8 mouse cellular contexts compared by ENCODE assay signal in the genomic region with DNA sequence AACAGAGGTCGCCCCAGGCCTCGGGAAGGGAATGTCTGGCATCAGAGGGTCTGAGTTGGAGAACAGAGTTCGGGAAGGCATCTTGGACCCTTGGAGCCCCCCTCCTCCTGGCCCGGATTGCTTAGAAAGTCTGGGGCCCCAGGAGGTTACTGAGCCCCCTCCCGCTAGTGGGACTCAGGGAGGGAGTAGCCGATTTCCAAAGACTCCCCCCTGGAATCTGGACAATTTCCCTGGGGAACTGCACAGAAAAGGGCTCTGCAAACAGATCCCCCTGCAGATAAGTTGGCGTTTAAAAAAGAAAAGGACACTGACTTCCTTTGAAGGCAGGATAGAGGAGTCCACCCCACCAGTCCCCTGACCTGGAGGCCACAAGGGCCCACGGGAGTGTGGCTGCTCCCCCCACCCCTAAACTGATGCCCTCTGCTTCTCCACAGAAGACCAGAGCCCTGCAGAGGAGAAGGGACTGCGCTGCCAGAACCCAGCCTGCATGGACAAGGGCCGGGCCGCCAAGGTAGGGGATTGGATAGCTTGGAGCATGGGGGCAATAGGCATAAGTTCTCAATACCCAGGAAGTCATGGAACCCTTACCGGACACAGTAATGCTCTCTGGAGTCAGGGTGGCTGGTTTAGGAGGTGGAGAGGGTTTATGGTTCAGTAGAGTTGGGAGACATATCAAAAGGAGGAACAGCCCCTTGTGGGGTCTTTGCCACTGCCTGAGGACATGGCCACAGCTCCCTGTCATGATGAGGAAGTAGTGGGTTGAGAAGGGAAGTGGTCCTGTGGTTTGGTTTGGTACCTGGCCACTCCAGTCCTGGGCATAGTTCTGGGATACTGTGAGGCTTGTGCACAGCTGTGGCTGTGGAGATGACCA. TPM values are rescaled to one million over a fixed set of nuclear protein-coding genes. Genes with fewer than 3 reads are reported as not detected.
DNase-seq lines count a peak whose midpoint lies in the region; ATAC-seq and TF ChIP-seq lines count a peak whose summit lies in the region.

No protein-coding gene starts in this region.

- H3K9ac ChIP-seq in hindbrain, embryonic 15.5 days, result peak overlapping the region; percentile 75
- peak overlapping the region; percentile 93 for H3K9ac ChIP-seq in midbrain, embryonic 16.5 days (ENCODE audit: low read depth, low read length)

- no peak for TF ChIP-seq CTCF in kidney, adult 2 months (conservative IDR thresholded peaks at IDR 0.05; ENCODE audit: insufficient read depth, insufficient read length, low read depth, low read length)
- no peak for TF ChIP-seq CTCF in bone marrow macrophage, adult 2 months (IDR thresholded peaks at IDR 0.05; ENCODE audit: low read depth, low read length)

- no peak for TF ChIP-seq POLR2A in kidney, adult 2 months (IDR thresholded peaks at IDR 0.05; ENCODE audit: low read depth, low read length)
- no peak for TF ChIP-seq POLR2A in bone marrow macrophage, adult 2 months (IDR thresholded peaks at IDR 0.05; ENCODE audit: borderline replicate concordance, low read depth, low read length)

- WGBS in kidney, adult 2 months, result 10% methylated on average over 12 of the region's 12 CpGs
- 5% methylated on average over 12 of the region's 12 CpGs for WGBS in hindbrain, embryonic 15.5 days
- WGBS in midbrain, embryonic 16.5 days, result 7% methylated on average over 12 of the region's 12 CpGs

- no peaks in the 10 kb centered on the region for H3K36me3 ChIP-seq in kidney, adult 2 months (ENCODE audit: control insufficient read depth, insufficient read depth, low read length)
- H3K36me3 ChIP-seq in hindbrain, embryonic 15.5 days, result no peaks in the 10 kb centered on the region
- H3K36me3 ChIP-seq in midbrain, embryonic 16.5 days (ENCODE audit: control insufficient read depth, insufficient read depth, low read length), result no peaks in the 10 kb centered on the region

- H3K9me3 ChIP-seq in hindbrain, embryonic 15.5 days, result no peaks in the 10 kb centered on the region
- no peaks in the 10 kb centered on the region for H3K9me3 ChIP-seq in midbrain, embryonic 16.5 days (replicated peaks; ENCODE audit: control insufficient read depth, low read length, poor library complexity, severe bottlenecking)

- 0 out of 2 replicates have a peak overlapping the region, but pooled peaks have one; percentile 42 for H3K27ac ChIP-seq in kidney, adult 2 months (ENCODE audit: insufficient read depth, low read depth, low read length)
- H3K27ac ChIP-seq in bone marrow macrophage, adult 2 months (ENCODE audit: insufficient read depth, low read depth, low read length), result no peak overlapping the region
- H3K27ac ChIP-seq in hindbrain, embryonic 15.5 days (replicated peaks), result peak overlapping the region; percentile 50
- H3K27ac ChIP-seq in midbrain, embryonic 16.5 days (ENCODE audit: low read length), result no peak overlapping the region; the same call in 1 of the 2 replicates

- peak overlapping the region; percentile 88 for H3K4me3 ChIP-seq in kidney, adult 2 months (ENCODE audit: insufficient read depth, low read depth, low read length)
- peak overlapping the region; percentile 71 for H3K4me3 ChIP-seq in bone marrow macrophage, adult 2 months (ENCODE audit: insufficient read depth, low read length)
- peak overlapping the region; percentile 71 for H3K4me3 ChIP-seq in hindbrain, embryonic 15.5 days
- peak overlapping the region; percentile 74 for H3K4me3 ChIP-seq in midbrain, embryonic 16.5 days (ENCODE audit: low read depth, low read length)

- H3K4me2 ChIP-seq in hindbrain, embryonic 15.5 days, result peak overlapping the region; percentile 92
- H3K4me2 ChIP-seq in midbrain, embryonic 16.5 days (ENCODE audit: low read length), result peak overlapping the region; percentile 90

- DNase-seq in kidney, adult 2 months, result no peak
- no peak for DNase-seq in kidney, adult 9 months
- no peak for DNase-seq in frontal cortex, postnatal 14 days (ENCODE audit: low spot score in 2 of 2)
- no peak for DNase-seq in left cerebral cortex, adult 18-20 months (ENCODE audit: low spot score in 2 of 2)
- no peak for DNase-seq in urinary bladder, postnatal 14 days (ENCODE audit: low spot score)

- H3K4me1 ChIP-seq in kidney, adult 2 months (ENCODE audit: control insufficient read depth, insufficient read depth, low read length), result peaks cover 8% of the 10 kb centered on the region; the same call in 1 of the 2 replicates
- H3K4me1 ChIP-seq in bone marrow macrophage, adult 2 months (ENCODE audit: control insufficient read depth, insufficient read depth, low read length), result peaks cover 12% of the 10 kb centered on the region
- H3K4me1 ChIP-seq in hindbrain, embryonic 15.5 days (replicated peaks), result peaks cover 27% of the 10 kb centered on the region
- H3K4me1 ChIP-seq in midbrain, embryonic 16.5 days (ENCODE audit: control insufficient read depth, insufficient read depth, low read length), result peaks cover 21% of the 10 kb centered on the region

- no peaks in the 10 kb centered on the region for H3K27me3 ChIP-seq in kidney, adult 2 months (replicated peaks; ENCODE audit: control insufficient read depth, insufficient read depth, low read length)
- no peaks in the 10 kb centered on the region for H3K27me3 ChIP-seq in hindbrain, embryonic 15.5 days
- no peaks in the 10 kb centered on the region; the same call in none of the 2 replicates for H3K27me3 ChIP-seq in midbrain, embryonic 16.5 days (ENCODE audit: control insufficient read depth, insufficient read depth, low read depth, low read length)

- ATAC-seq in hindbrain, embryonic 15.5 days (ENCODE audit: low FRiP score, low read depth), result peak; percentile 6; the same call in 1 of the 2 replicates
- ATAC-seq in midbrain, embryonic 16.5 days, result peak; percentile 14; the same call in 1 of the 2 replicates

RNA-seq across cellular contexts. Expression of a gene that starts 15.1 kb away (rescaled TPM):
- 22.2 and 23.6 TPM in 2 replicates for polyA plus RNA-seq in kidney, adult 2 months (2012; rRNA removed)
- 2.6 and 3.0 TPM in 2 replicates for polyA plus RNA-seq in bone marrow macrophage, adult 2 months (2012; ENCODE audit: insufficient read depth, insufficient read length, missing spikeins)
- polyA plus RNA-seq in hindbrain, embryonic 15.5 days (2015; fragmentation: Nextera tagmentation; extraction: Ambion mirVana), result 11.7 and 13.5 TPM in 2 replicates
- polyA plus RNA-seq in midbrain, embryonic 16.5 days (2015; fragmentation: Nextera tagmentation; extraction: Ambion mirVana), result 11.8 and 13.1 TPM in 2 replicates
- total RNA-seq in left cerebral cortex, adult 18-20 months (2021), result 10 to 100 TPM; 80.0 to 91.9 TPM

RNA-seq across cellular contexts. Expression of a gene that starts 28.3 kb away (rescaled TPM):
- polyA plus RNA-seq in kidney, adult 2 months (2012; rRNA removed), result 3.3 and 4.4 TPM in 2 replicates
- not detected in 2 replicates for polyA plus RNA-seq in bone marrow macrophage, adult 2 months (2012; ENCODE audit: insufficient read depth, insufficient read length, missing spikeins)
- 0.97 and 1.8 TPM in 2 replicates for polyA plus RNA-seq in hindbrain, embryonic 15.5 days (2015; fragmentation: Nextera tagmentation; extraction: Ambion mirVana)
- polyA plus RNA-seq in midbrain, embryonic 16.5 days (2015; fragmentation: Nextera tagmentation; extraction: Ambion mirVana), result 0.37 and 0.83 TPM in 2 replicates
- 10 to 100 TPM; 19.0 to 20.7 TPM for total RNA-seq in left cerebral cortex, adult 18-20 months (2021)

RNA-seq across cellular contexts. Expression of a gene that starts 48.3 kb away (rescaled TPM):
- 18.1 and 19.8 TPM in 2 replicates for polyA plus RNA-seq in kidney, adult 2 months (2012; rRNA removed)
- polyA plus RNA-seq in bone marrow macrophage, adult 2 months (2012; ENCODE audit: insufficient read depth, insufficient read length, missing spikeins), result 11.1 and 12.7 TPM in 2 replicates
- 24.7 and 27.1 TPM in 2 replicates for polyA plus RNA-seq in hindbrain, embryonic 15.5 days (2015; fragmentation: Nextera tagmentation; extraction: Ambion mirVana)
- 22.8 and 24.0 TPM in 2 replicates for polyA plus RNA-seq in midbrain, embryonic 16.5 days (2015; fragmentation: Nextera tagmentation; extraction: Ambion mirVana)
- total RNA-seq in left cerebral cortex, adult 18-20 months (2021), result 10 to 100 TPM; 16.4 to 19.2 TPM

RNA-seq across cellular contexts. Expression of a gene that starts 49.1 kb away (rescaled TPM):
- polyA plus RNA-seq in kidney, adult 2 months (2012; rRNA removed), result 0.12 and 0.22 TPM in 2 replicates
- not detected in 2 replicates for polyA plus RNA-seq in bone marrow macrophage, adult 2 months (2012; ENCODE audit: insufficient read depth, insufficient read length, missing spikeins)
- polyA plus RNA-seq in hindbrain, embryonic 15.5 days (2015; fragmentation: Nextera tagmentation; extraction: Ambion mirVana), result 1.6 and 1.8 TPM in 2 replicates
- polyA plus RNA-seq in midbrain, embryonic 16.5 days (2015; fragmentation: Nextera tagmentation; extraction: Ambion mirVana), result 2.1 and 2.4 TPM in 2 replicates
- under 1 TPM; 0.49 to 0.68 TPM for total RNA-seq in left cerebral cortex, adult 18-20 months (2021)

RNA-seq across cellular contexts. Expression of a gene that starts 60.0 kb away (rescaled TPM):
- 11.0 and 13.8 TPM in 2 replicates for polyA plus RNA-seq in kidney, adult 2 months (2012; rRNA removed)
- 7.5 and 11.4 TPM in 2 replicates for polyA plus RNA-seq in bone marrow macrophage, adult 2 months (2012; ENCODE audit: insufficient read depth, insufficient read length, missing spikeins)
- 18.3 and 18.5 TPM in 2 replicates for polyA plus RNA-seq in hindbrain, embryonic 15.5 days (2015; fragmentation: Nextera tagmentation; extraction: Ambion mirVana)
- polyA plus RNA-seq in midbrain, embryonic 16.5 days (2015; fragmentation: Nextera tagmentation; extraction: Ambion mirVana), result 19.3 and 21.5 TPM in 2 replicates
- 10 to 100 TPM; 12.3 to 12.7 TPM for total RNA-seq in left cerebral cortex, adult 18-20 months (2021)

Comparison
In these comparisons a context has a peak if more than half of its experiments do, and no peak if none do; other contexts are left out.
1. H3K27ac ChIP-seq: peak in kidney, adult 2 months (single experiment) and hindbrain, embryonic 15.5 days (single experiment); none in bone marrow macrophage, adult 2 months (single experiment) and midbrain, embryonic 16.5 days (single experiment).
2. Peak in every context shown above with its lines, with median percentiles within 50 percentile points of each other: H3K4me3 ChIP-seq.